Mouse (Mus musculus): ENCODE data around the gene Ugp2.

GRCm38 (mm10) chr11:21295486-21295885 lies 75.5 kb downstream of the Ugp2 start:
- TF ChIP-seq USF1 (IDR thresholded peaks at IDR 0.05; ENCODE audit: low read depth) (no peak), MYOD1 (IDR thresholded peaks at IDR 0.05; ENCODE audit: control insufficient read depth, insufficient read length, low read depth) (no peak)
